Mouse (Mus musculus) left cerebral cortex, postnatal 25 days (tissue): ENCODE results near the gene Pdxk. TPM values are rescaled to one million over a fixed set of nuclear protein-coding genes. Genes with fewer than 3 reads are reported as not detected.
"Not testable (repeated sequence)": the region's sequence is repeated elsewhere in the genome, so short reads cannot be mapped to it uniquely, and the experiment has no call there.

Source experiments
- DNase-seq, 2 experiments: peaks; one replicate each; pipeline ENCODE4 v3.0.0; 2022; ENCODE audit warnings: low spot score in 2 of 2, mixed read lengths in 1 of 2
- intact Hi-C: fragments of 180-260 bp; cut with DNase I; formaldehyde crosslinking; loops from one replicate; pipeline ENCODE4 v1.15.1; 2025
- total RNA-seq, 2 experiments: library from RNA; stranded (reverse); gene quantifications; 2 replicates each; pipeline ENCODE4 v1.2.3; 2021

Gene Pdxk
- total RNA-seq, 2 experiments from 2014 or later: 109 to 122 TPM

DNA sequence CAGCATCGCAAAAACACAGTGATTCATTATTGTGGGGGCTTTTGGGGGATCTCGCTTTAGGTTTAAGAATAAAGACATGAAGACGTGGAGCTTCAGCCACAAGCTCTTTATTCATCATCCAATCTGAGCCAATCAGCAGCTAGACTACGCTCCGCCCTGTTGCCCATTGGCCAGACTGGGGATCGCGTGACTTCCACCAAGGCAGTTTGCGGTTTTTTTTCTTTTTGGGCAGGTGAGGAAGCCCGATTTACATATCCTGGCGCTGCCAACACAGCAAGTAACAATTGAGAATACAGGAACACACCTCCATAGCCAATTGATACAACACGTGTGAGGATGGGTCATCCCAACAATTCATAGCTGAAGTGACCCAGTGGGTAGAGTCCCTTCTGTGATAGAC, 36.7 kb downstream of the Pdxk start:
- no peak for DNase-seq
- intact Hi-C loops: no loop called here

DNA sequence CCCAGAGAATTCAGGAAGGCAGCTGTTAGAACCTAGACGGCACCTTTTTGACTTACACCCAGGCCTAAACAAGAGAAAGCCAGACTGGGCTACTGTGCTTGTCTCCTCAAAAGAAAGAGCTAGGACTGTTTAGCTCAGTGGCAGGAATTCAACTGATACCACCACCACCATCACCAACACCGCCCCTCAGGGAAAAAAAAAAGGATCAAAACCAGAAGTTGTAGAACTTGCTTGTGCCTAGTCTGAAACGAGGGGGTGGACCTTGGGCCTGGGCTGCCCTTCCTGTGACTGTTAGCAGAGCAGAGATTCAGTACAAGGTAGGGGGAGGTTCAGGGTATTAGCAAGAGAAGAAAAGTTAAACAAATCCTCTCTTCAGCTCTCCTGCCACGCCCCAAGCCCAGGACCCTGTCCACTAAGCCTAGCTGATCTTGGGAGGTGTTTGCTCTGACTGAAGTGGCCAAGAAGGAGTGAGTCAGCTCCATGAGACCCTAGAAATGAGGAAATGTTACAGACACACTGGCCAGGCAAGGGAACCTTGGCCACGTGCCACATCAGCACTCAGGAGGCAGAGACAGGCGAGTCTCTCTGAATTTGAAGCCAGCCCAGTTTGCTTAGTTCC, 38.5 kb downstream of the Pdxk start:
- no peak for DNase-seq
- intact Hi-C loops: no loop called here

DNA sequence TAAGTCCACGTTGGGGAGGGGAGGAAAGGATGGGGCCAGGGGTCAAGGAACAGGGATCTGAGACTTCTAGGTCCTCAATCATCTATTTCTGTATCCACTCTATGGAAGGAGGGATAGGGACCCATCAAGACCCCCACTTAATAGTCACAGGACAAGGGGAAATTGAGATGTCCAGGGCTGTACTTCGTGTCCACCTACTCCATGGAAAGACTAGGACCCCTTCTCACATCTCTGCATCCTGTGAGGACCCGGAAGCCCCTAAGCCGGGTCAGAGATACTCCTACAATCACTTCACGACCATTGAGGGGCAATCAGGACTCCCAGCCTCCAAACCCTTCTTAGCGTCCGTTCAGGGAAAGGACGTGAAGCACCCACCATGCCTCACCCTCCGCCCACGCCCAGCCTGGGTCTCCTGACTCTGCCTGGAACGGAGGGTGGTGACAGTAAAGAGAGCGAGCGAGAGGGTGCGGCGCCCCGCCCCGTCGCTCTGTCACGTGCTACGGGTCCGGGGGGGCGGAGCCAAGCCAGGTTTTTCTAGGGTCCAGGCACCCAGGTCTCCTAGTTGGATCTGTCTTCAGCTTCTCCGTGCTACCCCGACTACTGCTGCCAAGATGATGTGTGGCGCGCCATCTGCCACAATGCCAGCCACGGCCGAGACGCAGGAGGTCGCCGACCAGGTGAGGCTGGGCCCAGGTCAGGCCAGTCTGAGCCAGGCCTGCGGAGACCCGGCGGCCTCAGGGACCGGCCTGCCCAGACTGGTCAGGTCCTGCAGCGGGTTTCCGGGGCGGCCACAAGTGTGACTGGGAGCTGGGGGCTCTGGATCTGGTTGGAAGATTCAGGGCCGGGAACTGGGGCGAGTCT, 39.4 kb downstream of the Pdxk start, which contains the start of gene Cstb:
Gene Cstb (plus strand): TSS at position 489 of the 861 bp plus-strand sequence.
- intact Hi-C loops: no loop called here
- DNase-seq: peak; percentile 84 to 90

DNA sequence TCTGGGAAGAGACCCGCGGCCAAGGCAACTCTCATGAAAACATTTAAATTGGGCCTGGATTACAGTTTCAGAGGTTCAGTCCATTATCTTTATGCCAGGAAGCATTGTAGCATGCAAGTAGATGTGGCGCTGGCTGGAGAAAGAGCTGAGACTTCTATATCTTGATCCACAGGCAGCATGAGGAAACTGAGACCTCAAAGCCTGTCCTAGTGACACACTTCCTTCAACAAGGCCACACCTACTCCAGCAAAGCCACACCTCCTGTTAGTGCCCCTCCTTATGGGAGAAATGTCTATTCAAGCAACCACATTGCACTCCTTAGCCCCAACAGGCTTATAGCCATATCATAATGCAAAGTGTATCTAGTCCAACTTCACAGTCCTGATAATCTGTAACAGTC, 42.2 kb downstream of the Pdxk start:
- intact Hi-C loops: no loop called here
- DNase-seq: no peak

DNA sequence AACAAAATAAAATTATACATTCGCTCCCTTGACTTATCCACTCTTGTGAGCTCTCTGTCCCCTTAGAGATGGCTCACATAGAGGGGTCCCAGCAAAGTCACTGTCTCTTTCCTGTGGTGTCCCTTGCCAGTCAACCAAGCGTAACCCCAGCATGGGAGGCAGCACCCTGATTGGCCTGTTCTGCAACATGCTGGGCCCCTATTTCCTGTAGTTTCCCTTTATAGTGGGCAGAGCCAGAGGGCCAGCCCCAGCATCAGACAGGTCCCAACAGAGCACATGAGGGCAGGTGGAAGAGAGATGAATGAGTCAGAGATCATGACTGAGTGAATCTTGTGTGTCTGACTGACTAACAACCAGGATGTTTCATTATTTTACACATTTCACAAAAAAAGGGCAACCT, 43.8 kb downstream of the Pdxk start:
- intact Hi-C loops: no loop called here
- no peak for DNase-seq

DNA sequence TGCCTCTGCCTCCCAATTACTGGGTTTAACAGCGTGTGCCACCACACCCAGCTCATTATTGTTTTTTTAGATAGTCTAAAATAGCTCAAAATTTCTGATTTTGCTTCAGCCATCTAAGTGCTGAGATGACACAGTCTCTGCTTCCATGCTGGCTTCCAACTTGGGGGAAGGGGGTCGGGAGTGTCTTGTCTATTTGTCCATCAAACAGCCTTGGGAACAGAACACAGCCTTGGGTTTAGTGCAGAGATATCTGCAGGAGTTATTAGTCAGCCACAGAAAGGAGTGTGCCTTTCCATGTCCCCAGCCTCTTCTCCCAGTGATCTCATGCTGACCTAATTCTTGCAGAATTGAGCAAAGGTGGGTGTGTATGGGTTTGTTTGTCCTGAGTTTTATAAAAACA, 46.0 kb downstream of the Pdxk start:
- no peak for DNase-seq
- intact Hi-C loops: no loop called here

DNA sequence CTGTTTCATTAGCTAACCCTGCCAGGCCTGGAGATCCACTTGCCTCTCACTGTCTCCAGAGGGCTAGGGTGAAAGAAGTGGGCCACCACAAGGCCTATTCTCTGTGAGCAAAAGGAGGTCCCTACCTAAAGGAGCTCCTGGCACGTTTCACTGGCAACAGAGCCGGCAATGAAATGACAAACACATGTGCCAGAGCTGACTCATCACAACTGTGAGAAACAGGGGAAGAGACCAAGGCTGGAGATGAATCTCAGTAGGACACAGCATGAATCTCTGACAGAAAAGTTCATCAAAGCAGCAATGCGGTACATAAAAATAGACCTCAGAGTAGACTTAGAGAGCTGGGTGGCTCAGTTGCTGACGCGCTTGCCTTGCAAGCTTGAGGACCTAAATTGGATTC, 46.9 kb downstream of the Pdxk start:
- peak in 1 of 2 experiments; percentile 80 for DNase-seq
- intact Hi-C loops: no loop called here

DNA sequence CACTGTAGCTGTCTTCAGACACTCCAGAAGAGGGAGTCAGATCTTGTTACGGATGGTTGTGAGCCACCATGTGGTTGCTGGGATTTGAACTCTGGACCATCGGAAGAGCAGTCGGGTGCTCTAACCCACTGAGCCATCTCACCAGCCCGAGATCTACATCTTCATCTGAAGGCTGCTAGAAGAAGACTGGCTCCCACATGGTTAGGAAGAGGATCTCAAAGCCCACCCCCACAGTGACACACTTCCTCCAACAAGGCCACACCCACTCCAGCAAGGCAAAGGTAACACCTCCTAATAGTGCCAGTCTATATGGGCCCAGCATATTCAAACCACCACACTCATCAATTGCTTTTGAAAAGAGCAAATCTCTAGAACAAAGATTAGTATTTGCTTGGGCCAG, 49.8 kb downstream of the Pdxk start:
- intact Hi-C loops, DNase-seq: not testable (repeated sequence)

DNA sequence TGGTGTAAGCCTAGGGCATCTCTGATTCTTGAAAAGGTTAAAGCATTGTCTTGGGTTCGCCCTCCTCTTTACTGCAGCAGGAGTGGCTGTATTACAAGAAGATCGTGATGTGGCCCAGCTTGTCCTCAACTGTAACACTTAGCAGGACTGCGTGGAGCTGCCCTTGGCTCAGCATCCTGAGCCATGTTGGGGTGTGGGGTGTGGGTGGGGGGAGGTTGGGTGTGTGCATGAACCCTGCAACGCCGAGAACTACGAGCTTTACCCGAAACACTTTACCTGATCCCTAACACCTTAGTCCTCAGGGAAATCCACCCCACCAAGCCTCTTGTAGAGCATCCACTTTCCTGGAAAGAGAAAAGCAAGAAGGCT, 51.6 kb downstream of the Pdxk start:
- no peak for DNase-seq
- intact Hi-C loops: no loop called here

DNA sequence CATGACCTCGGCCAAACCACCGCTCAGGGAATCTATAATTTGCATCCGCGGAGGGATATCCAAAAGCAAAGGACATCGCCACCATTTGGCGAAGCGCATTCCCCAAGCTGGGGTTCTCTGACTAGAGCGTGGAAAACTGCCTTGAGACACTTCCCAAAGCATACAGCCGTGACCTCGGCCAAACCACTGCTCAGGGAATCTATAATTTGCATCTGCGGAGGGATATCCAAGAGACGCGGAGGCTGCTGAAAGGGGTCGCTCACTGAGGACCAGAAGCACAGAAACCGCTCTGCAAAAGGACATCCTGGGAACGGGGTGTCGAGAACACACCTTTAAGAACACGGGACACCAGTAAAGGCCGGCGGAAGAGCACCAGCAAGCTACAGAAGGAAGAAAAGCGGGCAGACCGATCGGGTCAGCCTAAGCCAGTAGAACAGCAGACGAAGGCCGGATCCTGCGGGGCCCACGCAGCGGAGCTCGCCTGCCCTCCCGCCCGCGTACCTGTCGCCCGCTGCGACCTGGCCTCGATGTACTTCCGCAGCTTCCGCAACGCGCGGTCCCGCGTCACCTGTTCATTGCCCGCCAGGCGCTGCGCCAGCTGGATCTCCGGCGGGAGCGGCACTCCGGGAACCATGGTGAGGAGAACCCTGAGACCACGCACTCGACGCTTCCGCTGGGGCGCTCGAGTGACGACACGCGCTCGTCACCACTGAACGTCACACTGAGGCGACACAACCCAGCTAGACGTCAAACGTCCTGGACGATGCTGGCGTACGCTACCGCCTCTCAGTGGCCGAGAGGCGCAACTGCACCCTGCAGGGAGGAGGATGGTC, 52.2 kb downstream of the Pdxk start, which contains the start of gene Rrp1:
Gene Rrp1 (minus strand): TSS at position 725 of the 833 bp plus-strand sequence.
- DNase-seq: peak; percentile 98
- intact Hi-C loops: no loop called here

DNA sequence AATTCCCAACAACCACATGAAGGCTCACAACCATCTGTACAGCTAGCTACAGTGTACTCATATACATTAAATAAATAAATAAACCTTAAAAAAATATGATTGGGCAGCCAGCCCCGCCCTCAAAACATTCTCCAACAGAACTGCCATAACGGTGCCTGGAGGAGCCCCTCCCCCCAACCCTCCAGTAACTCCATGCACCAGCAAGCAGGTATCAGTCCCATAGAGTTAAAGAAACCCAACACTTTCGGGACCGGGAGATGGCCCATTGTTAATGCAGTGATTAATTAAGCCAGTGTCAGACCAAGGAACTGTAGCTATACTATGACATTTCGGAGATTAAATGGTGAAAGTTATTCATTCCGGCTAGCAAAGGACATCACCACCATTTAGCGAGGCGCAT, 52.9 kb downstream of the Pdxk start:
- intact Hi-C loops: no loop called here
- no peak for DNase-seq

DNA sequence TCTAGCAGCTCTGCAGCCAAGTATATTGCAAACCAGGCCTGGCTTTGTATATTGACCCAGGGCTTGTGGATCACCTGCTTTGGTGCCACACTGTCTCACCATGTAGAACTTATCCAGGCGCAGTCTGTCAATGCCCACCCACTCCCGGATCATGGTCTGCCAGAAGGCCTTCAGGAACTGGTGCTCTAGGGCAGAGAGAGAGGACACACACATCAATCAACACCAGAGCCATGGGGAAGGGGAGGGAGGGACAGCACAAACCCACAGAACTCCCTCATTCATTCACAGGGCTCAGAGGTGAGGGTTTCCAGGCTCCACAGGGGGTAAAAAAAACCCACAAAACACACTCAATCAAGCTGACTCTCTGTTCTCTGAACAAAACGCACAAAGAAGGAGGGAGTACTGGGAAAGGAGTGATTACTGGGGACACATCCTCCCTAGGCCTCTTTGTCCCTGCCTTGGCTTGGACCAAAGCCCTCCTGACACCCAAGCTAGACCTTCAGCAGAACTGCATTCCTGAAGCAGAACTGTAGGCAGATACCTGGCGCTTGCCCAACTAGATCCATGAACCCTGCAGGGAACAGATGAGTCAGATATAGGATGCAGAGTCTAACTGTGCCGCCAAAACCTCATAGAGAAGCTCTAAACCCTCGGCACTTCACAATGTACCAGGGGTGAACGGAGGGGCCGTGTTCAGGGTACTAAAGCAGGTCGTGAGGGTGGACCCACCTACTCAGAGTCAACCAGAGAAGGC, 55.6 kb downstream of the Pdxk start:
- no peak for DNase-seq
- intact Hi-C loops: no loop called here

DNA sequence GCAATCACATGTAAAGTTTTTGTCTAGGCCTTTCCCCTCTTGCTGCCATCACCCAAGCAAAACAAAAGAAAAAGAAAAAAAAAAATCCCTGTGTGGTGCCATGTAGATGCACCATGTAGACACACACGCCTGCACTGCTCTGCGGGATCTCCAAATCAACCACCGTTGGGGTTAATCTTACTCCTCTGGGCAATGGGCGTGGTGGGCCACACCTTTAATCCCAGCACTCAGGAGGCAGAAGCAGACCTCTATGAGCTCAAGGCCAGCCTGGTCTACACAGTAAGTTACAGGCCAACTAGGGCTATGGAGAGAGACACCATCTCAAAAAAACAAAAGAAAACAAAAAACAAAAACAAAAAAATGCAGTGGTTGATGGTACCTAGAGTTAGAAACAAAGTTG, 57.6 kb downstream of the Pdxk start:
- no peak for DNase-seq
- intact Hi-C loops: no loop called here

DNA sequence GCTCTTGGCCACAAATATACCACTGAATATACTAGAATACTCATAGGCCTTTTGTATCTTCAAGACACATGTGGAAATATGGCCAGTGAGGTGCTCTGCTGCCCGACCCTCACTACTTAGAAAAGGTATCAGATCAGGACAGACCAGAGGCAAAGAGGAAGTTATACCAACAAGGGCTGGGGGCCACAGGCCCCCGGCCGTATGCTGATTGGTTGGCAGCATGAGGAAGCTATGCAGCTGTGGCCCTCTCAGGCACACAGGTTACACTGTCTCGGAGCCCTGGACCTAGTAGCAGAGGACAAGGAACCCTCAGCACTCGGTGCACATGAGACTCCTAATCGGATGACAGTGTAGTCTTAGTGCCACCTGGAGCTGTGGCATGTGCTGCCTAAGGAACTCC, 58.6 kb downstream of the Pdxk start:
- intact Hi-C loops: no loop called here
- no peak for DNase-seq

DNA sequence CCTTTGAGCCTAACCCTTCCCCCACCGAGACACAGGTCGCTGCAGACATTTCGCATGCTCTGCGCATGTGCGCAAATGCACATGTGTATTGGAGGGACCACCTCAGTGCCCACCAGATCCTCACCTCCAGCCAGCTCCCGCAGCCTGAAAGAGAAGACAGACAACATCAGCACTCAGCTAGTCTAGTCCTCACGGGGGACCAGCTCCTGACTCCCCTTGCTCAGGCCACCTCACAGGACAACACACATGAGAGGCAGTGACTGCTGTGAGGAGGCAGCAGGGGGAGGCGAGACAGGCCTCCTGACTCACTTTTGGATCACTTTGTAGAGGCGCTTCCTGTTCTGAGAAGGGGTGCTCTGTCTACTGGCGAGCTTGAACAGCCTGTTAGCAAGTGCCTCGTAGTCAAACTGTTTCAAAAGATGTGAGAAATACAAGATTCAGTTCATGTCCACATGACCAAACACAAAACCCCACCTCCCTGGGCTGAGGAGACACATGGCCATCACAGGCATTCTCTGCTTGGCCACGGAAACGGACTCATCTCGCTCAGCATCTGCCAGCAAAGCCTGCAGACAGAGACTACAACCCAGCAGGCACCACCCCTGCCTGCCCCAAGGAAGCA, 62.4 kb downstream of the Pdxk start:
- intact Hi-C loops: no loop called here

DNA sequence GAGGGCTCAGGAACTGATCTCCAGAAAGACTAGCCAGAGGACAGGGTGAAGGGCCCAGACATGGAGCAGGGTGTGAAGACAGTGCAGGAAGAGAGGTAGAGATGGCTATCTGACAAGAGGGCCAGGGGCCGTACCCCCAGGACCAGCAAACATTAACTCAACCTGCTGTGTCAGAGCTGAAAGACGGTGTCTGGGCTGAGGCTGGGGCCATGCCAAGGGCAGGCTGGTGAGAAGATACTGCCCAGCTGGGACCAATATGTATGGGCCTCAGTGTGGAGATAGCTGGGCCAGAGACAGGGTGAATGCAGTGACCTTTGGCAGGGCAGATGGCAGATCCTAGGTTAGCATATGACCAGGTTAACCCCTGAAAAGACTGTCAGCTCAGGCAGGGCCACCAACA, 63.6 kb downstream of the Pdxk start:
- intact Hi-C loops: no loop called here
- DNase-seq: no peak

More for the DNA sequence above, 62.4 kb downstream of the Pdxk start:
- no peak for DNase-seq

DNA sequence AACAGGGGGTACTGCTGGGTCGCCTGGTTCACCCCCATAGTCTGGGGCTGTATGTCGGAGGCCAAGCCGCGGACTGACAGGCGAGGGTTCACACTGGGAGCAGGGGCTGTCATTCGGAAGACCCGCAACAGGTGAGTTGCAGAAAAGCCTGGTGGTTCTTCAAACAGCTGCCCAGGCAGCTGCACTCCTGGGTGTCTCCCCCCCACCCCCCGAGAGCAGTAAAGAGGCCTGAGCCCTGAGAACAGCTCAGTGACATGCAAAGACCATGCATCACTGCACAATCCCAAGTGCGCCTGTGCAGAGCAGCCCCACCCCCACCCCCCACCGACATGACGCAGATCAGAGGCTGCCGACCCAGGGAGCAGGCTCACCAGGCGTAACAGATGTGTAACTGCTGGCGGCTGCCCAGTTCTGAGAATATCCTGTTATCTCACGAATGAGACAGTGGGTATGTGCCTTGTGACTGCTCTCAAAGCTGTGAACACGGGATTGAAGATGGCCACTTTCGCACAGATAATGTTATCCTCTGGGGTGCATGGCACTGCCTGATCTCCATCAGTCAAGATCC, 65.6 kb downstream of the Pdxk start:
- intact Hi-C loops: loop anchor here (5.0 kb wide), 1 partner anchor 212 kb away; the partner anchor contains the start of gene Pwp2
- DNase-seq: no peak

DNA sequence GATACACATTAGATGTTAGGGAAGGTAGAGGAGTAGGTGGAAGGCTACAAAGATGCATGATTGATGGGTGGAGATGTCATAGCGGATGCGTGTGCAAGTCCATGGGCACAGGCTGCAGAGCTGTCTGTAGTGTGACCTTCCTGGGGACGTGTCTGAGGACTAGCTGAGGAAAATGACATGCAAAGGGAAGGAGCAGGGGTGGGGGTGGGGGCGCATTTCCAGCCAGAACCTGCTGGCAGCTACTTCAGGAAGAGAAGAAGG, 68.2 kb downstream of the Pdxk start:
- no peak for DNase-seq
- intact Hi-C loops: loop anchor here (1.0 to 5.0 kb wide), 2 partner anchors 117 to 209 kb away; partner anchors contain the start of gene Pwp2
